Mouse (Mus musculus): ENCODE data around the gene A830031A19Rik.

Gene A830031A19Rik

DNA sequence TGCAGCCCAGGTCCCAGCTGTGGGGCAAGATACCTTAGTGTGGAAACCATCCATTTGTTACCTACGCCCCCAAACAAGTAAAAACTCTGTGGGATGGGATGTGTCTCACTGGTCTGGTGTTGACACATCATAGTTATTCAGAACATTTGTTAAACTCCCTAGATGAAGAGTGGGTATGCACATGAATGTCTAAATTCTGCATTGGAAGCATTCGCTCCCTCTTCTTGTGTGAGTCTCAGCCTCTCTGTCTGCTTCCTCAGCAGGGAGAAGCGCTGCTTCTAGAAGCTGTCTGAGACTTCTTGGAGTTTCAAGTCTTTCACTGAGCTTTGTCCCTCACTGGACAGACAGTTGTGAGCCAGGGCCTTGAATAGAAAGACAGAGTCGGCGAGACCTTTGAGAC is 65.9 kb downstream of the A830031A19Rik start:
- in situ Hi-C loops (cut with MboI, MseI), result no loop called here

- in situ Hi-C loops (cut with MboI, MseI), result no loop called here
Measured at GRCm38 (mm10) chr11:24008244-24008643, 66.6 kb downstream of the A830031A19Rik start.

GRCm38 (mm10) chr11:24005445-24006156 is 69.3 kb downstream of the A830031A19Rik start:
- in situ Hi-C loops (cut with MboI, MseI), result no loop called here

DNA sequence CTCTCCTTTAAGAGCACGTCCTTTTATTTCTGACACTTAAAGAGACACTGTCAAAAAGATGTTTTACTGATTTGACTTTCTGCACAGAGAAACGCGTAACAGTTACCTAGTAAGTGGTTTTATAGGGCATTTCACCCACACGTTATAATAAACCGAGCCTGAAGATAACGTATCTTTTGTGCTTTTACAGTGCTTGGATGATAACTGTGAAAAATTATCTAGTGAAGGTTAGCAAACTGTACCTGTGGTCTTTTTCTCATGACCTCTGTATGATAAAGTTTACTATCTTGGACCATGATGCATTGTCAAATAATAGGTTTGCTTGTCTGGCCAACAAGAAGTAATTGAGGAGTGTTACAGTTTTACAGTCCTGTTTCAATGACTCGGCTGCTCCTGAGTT is 74.2 kb downstream of the A830031A19Rik start:
- in situ Hi-C loops (cut with MboI, MseI), result no loop called here

All from T-helper 1 cell (primary cell).